Mouse (Mus musculus): ENCODE results near the gene Rpl35a.
A peak's percentile ranks its signal among the peaks of the same experiment; 100 is the strongest.
"Not testable (repeated sequence)": the region's sequence is repeated elsewhere in the genome, so short reads cannot be mapped to it uniquely, and the experiment has no call there.

The Rpl35a gene

DNA sequence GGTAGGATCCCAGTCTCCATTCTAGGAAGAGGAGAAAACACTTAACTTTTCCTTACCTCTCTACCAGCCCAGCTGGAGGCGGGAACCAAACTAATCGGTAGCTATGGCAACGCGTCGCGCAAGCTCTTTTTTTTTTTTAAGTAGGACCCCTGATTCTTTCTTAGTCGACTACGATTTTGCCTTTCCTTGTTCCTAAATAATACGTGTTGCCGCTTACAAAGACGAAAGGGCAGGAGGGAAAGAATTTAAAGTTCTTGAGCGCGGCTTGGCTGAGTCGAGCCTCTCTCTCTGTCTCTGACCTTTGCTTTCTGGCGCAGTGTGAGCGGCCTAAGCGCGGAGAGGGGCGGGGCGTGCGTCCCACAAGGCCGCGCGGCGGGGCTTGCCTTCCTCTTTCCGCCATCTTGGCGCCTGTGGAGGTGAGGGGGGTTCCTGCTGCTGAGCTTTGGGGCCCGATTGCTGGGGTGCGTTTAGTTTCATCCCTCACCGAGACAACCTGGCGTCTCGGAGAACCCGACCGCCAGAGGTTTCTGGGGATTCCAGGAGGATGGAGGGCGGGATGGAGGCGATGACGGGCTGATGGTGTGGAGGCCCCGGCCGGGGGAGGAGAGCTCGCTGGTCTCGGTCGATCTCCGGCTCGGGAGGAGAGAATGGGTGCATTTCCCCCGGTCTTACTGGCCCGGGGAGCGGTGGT is at the start of gene Rpl35a, which contains the start of gene Iqcg:
Gene Rpl35a, plus strand, starts transcription at position 359 of the 691 bp plus-strand sequence.
Gene Iqcg, minus strand, starts transcription at position 124 of the 691 bp plus-strand sequence.
- DNase-seq (ENCODE audit: extremely low spot score, low spot score) = peak; percentile 91

- DNase-seq (ENCODE audit: extremely low spot score, low spot score) = no peak
Observed at GRCm38 (mm10) chr16:33006888-33007287, 49.4 kb upstream of the Rpl35a start.

- no peak for DNase-seq (ENCODE audit: extremely low spot score, low spot score)
Observed at GRCm38 (mm10) chr16:33007436-33007835, 48.8 kb upstream of the Rpl35a start.

GRCm38 (mm10) chr16:33010166-33010565 is 46.1 kb upstream of the Rpl35a start:
- DNase-seq (ENCODE audit: extremely low spot score, low spot score) = no peak

DNA sequence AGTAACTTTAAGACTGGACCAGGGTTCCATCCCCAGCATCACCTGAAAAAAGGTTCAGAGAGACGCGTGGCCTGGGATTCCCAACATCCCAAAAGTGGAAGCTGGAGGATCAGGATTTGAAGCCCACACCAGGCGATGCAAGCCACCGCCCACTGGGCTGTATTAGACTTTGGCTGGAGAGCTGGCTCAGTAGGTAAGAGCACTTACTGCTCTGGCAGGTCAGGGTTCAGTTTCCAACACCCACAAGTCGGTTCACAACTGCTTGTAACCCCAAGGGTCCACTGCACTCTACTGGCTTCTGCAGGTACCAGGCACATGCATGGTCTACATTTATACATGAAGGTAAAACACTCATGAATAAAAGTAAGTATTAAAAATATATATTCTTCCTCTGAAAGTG is 42.5 kb upstream of the Rpl35a start:
- DNase-seq (ENCODE audit: extremely low spot score, low spot score) = no peak

- no peak for DNase-seq (ENCODE audit: extremely low spot score, low spot score)
Observed at GRCm38 (mm10) chr16:33014921-33015320, 41.3 kb upstream of the Rpl35a start.

DNA sequence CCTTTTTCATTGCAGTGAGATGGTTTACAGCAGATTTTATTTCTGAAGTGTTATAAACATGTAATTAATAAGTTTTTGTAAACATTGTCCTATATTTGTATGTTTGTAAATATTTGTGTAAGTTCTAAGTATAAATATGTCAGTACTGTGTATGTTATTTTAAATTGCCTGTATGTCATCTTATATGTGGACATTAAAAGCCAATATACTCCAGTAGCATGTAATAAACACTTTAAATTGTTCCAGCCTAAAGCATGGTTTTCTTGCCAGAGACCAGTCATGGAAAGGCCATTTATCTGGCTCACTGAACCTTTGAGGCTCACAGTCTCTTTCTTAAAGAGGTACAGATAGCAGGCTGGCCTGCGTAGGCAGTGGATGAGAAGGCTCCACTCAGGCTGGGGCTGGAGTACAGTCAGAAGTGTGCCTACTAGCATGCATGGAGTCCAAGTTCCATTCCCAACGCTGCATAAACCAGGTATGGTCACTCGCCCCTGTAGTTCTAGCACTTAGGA is 40.8 kb upstream of the Rpl35a start:
- no peak for DNase-seq (ENCODE audit: extremely low spot score, low spot score)

- no peak for DNase-seq (ENCODE audit: extremely low spot score, low spot score)
Observed at GRCm38 (mm10) chr16:33015986-33016385, 40.3 kb upstream of the Rpl35a start.

DNA sequence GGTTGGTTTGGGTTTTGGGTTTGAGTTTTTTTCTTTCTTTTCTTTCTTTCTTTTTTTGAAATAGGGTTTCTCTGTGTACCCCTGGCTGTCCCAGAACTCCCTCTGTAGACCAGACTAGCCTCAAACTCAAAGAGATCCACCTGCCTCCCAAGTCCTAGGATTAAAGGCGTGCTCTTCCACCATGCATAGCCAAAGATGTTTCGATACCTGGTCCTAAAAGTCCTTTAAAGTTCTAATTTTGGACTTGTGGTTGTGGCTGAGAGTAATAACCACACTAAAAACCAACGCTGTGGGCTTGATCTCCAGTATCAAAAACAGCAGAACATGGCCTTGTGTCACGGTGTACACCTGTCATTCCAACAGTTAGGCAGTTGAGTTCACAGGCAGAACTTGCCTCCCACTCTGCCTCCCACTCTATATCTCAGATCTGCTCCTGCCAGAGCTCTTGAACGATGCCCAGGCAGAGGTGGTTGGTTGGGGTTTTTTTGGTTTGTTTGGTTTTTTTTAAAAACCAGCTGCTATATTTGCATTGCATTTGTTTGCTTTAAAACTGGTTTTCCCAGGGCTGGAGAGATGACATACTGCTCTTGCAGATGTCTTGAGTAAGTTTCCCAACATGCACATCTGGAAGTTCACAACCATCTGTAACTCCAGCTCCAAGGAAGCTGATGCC is 38.4 kb upstream of the Rpl35a start:
- no peak for DNase-seq (ENCODE audit: extremely low spot score, low spot score)

GRCm38 (mm10) chr16:33019117-33019770 is 37.0 kb upstream of the Rpl35a start:
- no peak for DNase-seq (ENCODE audit: extremely low spot score, low spot score)

DNA sequence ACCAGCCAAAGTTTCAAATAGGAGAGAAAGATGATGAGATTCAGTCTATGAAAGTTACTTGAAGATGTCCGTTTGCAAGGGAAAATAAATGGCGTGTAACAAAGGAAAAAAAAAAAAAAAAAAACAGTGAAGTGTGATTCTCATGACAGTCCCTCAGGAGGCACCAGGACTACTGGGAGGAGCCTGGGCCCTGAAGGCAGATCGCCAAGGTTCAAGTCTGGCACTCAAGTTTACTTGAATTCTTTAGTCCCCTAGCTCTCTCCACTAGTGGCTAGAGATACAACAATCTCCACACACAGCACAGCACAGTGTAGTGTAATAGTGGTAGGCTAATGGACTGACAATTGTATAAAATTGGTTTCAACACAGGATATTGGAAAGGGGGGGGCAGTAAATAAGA is 34.9 kb upstream of the Rpl35a start:
- no peak for DNase-seq (ENCODE audit: extremely low spot score, low spot score)

DNA sequence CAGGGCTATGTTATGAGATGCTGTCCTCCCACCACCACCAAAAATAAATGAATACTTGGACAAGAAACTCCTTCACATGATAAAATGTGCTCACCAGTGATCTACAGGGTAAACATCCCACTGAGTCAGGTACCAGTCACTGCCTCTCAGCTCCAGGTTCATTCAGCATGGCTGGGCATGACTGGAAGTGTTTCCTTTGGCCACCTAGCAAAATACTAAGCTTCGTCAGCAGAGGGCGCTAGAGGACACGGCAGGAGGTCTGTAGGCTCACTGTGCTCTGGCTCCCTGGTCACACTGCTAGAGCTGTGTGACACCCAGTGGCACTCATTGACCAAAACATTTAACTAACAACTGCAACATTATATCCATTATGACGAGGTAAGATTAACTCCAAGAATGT is 32.5 kb upstream of the Rpl35a start:
- DNase-seq (ENCODE audit: extremely low spot score, low spot score) = peak; percentile 83

DNA sequence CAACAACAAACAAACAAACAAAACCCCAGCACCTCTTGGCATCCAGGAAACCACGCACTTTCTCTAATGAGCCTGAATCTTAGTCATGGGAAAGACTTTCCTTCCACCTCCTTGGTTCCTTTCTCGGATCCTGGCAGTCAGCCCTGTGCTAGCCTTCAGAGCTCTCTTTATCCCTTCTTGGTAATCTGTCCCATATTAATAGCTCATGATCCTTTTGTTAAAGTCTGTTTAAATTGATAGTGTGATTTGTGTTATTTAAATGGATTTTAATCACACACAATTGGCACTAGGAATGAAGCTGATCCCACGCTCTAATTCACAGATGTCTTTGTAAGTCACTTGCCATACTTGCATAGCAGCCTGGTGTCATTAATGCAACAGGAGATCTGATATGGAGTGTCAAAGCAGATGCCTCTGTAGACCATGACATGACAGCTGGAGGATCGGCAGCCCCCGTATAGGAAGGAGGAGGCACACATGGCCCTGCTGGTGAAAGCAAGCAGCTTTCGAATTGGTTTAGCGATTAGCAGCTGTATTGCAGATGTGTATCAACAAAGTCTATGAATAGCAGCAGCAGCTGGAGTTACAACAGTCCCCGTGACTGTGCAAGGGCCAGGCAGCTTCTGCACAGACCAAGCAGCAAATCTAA is 31.7 kb upstream of the Rpl35a start:
- no peak for DNase-seq (ENCODE audit: extremely low spot score, low spot score)

GRCm38 (mm10) chr16:33026357-33026756 is 29.9 kb upstream of the Rpl35a start:
- no peak for DNase-seq (ENCODE audit: extremely low spot score, low spot score)

DNA sequence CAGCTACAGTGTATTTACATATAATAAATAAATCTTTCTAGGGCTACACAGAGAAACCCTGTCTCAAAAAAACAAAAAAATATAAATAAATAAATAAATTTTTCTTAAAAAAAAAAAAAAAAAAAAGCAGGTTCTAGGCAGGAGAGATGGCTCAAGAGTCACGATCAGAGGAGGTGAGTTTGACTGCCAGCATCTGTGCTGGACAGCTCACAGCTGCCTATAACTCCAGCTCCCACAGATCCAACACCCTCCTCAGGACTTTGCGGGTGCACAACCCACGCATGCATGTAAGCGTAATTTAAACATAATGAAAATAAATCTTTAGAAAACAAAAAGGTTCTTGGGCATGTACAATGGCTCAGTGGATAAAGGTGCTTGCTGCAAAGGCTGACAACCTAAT is 20.2 kb upstream of the Rpl35a start:
- no peak for DNase-seq (ENCODE audit: extremely low spot score, low spot score)

DNA sequence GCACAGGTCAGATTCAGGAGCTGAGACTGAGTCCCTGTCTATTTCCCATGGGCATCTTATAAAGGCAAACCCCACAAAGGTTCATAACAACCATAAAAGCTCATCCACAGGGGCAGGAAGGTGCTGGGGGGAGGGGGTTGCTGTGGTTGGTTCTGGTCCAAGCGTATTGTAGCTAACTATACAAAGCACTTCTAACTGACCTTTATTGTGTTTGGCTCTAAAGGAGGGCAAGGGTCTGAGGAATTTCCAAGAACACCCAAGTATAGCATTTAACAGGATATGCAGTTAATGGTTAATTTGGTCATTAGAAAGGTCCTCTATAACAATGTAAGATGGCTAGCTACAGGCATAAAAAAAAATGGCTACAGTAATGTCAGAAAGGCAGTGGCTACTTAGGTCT is 13.6 kb upstream of the Rpl35a start:
- no peak for DNase-seq (ENCODE audit: extremely low spot score, low spot score)

- no peak for DNase-seq (ENCODE audit: extremely low spot score, low spot score)
Observed at GRCm38 (mm10) chr16:33043268-33043667, 13.0 kb upstream of the Rpl35a start.

GRCm38 (mm10) chr16:33048004-33048403 is 8.2 kb upstream of the Rpl35a start:
- DNase-seq (ENCODE audit: extremely low spot score, low spot score) = no peak

DNA sequence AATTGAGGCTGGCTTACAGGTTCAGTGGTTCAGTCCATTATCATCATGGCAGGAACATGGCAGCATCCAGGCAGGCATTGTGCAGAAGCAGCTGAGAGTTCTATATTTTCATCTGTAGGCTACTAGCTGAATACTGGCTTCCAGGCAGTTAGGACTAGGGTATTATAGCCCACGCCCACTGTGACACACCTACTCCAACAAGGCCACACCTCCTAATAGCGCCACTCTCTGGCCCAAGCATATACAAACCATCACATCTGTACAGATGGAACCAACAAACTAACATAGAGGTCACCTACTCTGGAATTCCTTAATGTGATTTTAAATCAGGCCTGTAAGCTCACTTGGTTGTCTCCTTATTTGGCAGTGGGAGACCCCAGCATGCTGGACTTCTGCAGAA is 7.6 kb upstream of the Rpl35a start:
- DNase-seq (ENCODE audit: extremely low spot score, low spot score) = no peak

- DNase-seq (ENCODE audit: extremely low spot score, low spot score) = no peak
Observed at GRCm38 (mm10) chr16:33049809-33050208, 6.4 kb upstream of the Rpl35a start.

- DNase-seq (ENCODE audit: extremely low spot score, low spot score) = no peak
Observed at GRCm38 (mm10) chr16:33053141-33053540, 3.1 kb upstream of the Rpl35a start.

DNA sequence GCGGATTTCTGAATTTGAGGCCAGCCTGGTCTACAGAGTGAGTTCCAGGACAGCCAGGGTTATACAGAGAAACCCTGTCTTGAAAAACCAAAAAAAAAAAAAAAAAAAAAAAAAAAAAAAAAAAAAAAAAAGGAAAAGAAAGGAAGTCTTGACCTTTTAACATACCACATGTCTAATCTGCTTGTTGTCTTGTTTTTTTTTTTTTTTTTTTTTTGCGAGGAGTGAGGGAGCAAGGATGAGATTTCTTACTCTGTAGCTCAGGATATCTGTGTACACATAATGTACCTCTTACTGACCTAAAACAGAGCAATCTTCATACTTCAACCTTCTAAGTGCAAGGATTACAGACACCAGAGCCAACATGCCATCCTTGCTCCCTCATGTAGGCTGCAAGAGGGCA is 1.3 kb upstream of the Rpl35a start:
- not testable (repeated sequence) for DNase-seq (ENCODE audit: extremely low spot score, low spot score)

All from neural tube, embryonic 10.5 days (tissue).